Mouse (Mus musculus) ES-CJ7 (cell line): ENCODE measurements around the gene Commd8.

ENCODE experiments used
- DNase-seq: peaks from one replicate; pipeline ENCODE4 v3.0.0; 2011; ENCODE audit warnings: low read depth, low spot score

Gene Commd8

DNA sequence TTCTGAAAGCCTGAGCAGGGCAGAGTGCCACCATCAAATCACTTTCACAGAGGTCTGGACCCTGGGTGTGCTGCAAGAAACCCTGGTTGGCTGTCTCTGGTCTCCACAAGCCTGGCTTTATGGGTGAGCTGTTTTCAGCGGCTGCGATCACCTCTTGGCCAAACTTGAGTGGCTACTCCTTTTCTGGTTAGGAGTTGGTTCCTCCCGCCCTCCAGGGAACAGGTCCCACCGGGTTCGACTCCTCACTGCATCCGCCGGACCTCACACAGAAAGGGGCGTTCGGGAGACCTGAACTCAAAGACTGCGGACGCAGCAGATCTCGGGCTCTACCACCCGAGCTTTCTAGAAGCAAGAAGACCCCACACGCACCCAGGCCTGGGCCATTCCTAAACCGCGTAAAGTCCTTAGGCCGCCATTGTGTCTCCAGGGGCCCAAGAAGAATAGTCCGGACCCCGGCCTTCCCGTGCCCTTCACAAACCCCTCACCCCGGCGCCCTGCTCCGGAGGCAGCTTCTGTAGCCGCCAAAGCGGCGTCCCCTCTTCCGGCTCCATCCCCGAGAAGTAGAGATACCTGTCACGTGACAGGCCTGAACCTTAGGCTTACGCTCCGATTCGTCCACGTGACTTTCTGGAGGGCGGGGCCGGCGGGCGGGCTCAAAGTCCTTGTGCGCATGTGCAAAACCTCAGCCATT is at the start of gene Commd8:
Gene Commd8 (minus strand): TSS at position 596 of the 691 bp plus-strand sequence.
- peak; percentile 96 for DNase-seq

DNA sequence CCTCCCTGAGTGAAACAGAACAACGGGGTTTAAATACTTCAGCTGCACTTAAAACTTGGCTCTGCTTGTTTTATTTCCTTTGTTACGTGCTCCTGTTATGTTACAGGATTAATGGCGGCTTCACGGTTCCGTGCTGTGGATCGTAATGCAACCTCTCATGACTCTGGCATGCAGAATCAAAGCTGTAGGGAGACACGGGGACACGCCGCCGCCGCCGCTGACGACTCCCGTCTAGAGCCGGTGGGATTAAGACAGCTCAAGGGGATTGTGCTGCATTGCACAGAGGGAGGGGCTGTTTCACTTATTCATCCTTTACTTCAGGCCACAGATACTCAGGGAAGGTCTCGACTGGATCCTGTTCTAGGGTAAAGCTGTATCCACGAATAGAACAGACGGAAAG is 43.8 kb upstream of the Commd8 start:
- DNase-seq: no peak

DNA sequence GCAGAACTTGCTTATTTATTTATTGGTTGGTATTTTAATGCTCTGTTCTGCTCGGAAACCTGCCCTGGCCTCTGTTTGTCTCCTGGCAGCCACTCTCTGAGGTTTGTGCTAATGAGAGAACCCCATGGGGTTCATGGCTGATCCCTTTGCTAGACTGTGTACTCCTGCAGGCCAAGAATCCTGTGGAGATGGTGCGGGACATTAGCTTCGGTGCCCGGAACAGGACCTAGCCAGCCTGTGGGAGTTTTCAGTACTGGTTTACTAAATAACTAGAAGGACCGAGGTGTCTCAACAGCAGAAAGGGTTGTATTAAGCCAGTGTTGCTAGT is 42.8 kb upstream of the Commd8 start:
- DNase-seq: no peak

DNA sequence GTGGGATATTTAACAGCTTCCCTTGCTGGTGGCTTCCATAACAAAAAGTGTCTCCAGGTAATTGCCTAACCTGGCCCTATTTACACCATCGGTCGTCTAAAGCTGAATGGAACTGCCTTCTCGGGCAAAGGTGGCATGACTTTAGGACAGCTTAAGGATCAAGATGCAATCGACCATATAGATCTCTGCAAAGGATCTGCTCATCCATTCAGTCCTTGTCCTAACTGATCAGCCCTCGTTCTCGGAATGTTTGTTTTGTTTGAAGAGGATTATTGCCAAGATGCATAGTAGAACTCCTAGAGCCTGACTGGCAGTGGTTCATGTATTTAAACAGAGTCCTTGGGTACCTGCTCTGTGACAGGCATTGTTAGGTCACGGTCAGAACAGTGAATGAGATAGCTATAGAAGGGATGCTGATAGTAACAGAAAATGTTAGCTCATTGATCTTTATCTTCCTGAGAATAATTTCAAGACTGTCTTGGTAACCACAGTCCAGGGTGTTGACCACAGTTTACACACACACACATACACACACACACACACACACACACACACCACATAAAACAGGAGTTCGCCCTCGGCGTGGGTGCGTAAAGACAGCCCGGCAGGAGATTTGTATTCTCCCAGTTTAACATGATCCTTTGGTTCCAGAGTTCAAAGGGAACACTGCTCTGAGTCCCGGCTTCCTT is 42.3 kb upstream of the Commd8 start:
- no peak for DNase-seq

DNA sequence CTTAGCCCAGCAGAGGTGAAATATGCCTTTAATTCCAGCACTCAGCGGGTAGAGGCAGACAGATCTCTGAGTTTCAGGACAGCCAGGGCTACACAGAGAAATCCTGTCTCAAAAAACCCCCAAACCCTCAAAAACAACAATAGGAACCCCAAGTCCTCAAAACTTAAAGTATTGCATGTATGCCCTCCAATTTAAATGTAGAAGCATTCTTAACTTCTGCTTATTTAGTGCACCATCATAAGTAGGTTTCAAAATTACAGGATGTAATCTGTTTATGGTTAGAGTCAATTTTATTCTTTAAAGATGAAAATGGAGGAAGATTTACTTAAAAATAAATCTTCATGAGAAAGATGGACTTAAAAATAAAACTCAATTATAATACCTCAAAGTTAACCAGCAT is 40.5 kb upstream of the Commd8 start:
- DNase-seq: no peak

DNA sequence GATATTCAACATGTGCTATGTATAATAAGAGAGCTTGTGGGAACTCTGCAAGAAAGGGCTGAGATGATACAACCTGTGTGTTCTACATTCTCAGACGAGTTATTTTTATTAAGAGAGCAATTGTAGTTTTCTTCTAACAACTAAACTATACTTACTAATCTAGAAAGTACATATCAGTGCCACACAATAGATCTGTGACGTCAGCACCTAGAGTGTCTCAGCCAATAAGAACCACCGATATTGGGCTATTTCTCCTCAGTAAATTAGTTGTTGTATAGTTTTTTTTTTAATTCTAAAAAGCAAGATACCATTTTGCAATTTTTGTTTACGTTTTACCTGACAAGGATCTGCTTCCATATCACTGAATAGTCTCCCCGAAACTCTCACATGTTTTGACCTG is 37.3 kb upstream of the Commd8 start:
- DNase-seq: no peak

DNA sequence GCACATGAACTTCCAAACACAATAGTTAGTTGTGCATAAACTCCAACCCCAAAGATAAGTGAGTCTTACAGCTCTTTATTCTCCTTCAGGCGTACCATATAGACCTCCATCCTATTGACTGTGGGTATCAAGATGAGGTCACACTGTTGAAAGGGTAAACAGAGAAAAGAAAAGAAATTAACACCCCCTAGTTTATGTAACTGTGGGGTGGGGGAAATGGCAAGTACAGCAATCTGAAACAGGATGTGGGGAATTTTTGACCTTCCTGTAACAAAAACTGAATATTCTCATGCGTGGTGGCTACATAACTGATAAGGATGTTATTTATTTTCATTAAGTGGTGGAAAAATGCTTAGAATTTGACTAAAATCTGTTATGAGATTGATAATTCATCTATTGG is 36.5 kb upstream of the Commd8 start:
- DNase-seq: no peak

DNA sequence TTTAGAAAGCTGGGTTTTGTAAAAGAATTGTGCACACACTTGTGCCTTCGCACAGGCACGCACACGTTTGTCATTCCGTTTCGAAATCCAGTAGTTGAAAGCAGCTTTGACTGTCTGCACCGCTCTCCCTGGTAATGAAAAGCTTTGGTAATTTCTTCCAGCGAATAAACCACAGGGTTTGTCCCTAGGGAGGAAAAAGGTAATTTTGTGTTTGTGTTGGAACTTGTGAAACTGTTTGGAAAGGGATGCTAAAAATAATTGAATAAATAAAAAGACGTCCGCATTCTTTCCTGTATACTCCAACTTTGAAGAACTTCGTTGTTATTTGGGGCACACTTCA is 35.7 kb upstream of the Commd8 start:
- no peak for DNase-seq

DNA sequence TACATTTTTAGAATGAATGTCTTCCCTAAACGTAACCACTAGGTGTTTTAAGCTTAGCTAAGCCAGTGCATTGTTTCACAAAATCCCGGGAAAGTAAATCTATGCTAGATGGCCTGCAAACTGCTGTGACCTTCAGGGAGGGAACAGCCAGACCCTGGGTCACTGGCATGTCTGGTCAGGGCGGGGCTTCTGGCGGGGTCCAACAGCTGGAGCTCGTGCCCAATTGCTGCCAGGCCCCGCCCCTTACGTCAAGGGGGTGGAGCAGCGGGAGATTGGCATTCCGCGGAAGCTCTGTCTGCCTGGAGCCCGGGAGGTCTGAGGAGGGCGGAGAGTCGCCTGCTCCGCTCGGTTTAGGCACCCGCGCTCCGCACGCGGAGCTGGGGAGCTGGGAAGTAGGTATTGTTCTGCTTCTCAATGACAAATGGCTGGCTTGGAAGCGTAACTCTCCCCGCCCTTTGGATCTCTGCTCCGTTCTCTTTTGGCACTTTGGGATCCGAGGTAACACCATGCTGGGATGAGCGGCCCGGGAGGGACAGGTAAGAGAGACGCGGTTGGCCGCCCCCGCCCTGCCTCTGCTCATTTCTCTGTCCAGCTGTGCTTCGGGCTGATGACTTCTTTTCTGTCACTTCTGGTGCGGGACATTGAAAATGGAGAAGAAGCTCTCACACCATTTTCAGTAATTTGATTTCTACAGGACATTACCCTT is 35.2 kb upstream of the Commd8 start:
- DNase-seq: peak; percentile 96

DNA sequence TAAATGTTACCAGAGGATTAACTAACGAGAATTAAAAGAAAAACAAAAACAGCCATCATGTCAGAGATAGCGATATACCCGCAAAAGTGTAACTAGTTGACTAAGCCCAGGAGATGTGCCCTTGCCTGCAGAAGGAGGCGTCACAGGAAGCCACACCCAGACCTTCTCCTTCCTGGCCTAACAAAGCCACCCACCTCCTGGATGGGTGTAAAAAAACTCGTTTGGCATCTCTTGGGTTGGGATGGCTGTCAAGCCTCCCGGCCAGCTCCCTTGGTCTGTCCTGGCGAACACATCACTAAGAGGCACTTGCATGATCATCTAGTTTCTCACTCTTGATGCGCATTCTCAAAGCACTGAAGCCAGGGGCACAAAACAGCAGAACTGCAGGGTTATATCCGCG is 34.0 kb upstream of the Commd8 start:
- peak; percentile 72 for DNase-seq

DNA sequence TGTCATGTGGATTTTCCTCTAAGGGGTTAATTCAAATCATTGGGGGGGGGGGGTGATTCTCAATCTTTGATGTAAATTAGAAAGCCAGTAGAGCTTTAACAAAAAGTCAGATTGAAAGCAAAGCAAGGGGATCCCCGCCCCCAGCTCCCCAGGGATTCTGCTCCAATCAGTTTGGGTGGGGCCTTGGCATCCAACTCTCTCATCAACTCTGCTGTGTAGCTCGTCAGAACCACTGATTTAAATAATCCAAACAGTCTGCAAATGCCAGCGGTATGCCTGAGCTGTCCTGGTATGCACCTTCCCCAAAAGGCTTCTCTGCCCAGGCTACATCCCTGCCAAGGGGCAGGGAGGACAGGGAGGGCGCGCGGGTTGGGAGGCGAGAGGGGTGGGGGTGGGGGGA is 33.6 kb upstream of the Commd8 start:
- DNase-seq: peak; percentile 68

DNA sequence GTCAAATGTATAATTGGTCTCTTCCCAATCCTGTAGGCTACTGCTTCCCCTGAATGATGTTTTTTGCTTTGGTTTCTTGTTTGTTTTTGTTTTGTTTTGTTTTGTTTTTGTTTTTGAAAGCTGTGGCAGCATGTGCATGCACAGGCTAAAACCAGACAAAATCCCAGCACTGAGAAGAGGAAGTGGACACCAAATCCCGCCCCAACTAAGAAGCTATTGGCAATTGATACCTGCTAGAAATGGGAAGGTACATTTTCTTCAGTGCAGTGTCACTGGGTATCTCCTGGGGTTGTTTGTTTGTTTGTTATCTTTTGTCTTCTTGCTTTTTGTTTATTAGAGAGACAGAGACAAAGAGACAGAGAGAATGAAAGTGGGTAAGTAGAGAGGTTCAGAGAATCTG is 27.5 kb upstream of the Commd8 start:
- DNase-seq: no peak

DNA sequence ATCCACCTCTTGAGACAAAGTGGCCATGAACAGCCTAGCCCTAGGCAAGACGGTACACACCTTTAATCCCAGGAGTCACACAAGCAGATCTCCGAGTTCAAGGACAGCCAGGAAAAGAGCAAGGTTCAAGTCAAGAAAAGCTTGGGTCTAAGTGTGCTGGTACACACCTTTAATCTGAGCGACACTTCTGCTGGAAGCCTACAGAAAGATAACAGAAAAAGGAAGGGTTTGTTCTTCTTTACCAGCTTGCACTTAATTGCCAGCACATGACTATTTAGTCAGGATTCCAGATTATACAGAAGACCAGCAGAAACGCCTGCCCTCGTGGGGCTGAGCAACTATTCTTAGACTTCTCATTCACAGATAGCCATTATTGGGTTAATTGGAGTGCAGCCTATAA is 23.9 kb upstream of the Commd8 start:
- no peak for DNase-seq

DNA sequence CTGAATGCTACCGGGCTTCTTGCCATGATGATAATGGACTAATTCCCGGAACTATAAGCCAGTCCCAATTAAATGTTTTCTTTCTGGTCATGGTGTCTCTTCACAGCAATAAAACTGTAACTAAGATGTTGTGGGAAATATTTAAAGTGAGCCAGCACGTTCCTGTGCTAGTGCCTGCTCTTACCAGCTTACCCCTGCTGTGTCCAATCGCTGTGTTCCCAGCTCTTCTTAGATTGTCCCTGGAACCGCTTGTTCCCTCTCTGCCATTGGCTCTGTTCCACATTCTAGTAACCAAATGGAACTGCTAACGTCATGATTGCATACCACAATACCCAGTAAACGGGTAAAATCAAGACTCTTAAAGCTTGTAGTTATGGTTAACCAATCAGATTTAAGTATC is 23.2 kb upstream of the Commd8 start:
- DNase-seq: no peak

DNA sequence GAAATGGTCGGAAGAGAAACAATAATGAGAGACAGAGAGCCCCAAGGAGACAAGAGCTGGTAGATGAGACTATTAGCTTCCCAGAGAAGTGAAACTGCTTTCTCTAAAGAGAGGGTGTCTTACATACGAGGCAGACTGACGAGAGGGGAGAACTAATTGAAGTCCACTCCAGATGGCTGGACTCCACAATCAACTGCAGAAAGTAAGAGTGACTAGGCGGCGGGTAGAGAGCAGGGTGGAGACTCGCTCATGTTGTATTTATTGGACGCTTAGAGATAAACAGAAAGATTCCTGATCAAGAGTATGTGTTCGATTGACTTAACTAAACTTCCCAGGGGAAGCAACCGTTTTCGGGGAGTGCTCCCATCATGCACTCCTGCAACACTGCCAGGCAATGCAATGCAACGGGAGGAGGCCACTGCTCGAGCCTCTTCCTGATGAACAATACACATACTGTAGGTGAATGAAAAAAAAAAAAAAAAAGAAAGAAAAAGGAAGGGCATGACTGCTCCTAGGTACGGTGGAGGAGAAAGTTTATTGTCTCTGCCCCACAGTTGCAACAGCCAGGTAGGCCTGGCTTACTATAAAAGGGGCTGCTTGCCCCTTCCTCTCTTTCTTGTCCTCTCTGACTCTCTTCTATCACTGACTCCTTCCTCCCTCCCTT is 16.6 kb upstream of the Commd8 start:
- no peak for DNase-seq

DNA sequence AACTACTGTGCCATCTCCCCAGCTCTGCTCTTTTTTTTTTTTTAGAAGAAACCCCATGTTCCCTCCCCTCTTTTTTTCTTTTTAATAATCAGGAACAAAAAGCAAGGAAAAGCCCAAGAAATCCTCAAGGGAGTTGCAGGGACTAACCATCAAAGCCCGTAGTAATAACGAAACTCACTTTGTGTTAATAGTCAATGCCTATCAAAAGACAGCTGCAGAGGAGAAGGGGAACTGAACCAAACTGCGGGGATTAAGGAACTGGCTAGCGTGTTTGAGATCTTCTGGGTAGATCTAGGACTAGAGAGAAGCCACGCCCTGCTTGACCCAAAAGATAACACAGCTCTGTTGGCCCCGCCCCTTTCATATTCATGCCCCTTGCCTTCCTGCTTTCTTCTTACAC is 15.9 kb upstream of the Commd8 start:
- DNase-seq: no peak

DNA sequence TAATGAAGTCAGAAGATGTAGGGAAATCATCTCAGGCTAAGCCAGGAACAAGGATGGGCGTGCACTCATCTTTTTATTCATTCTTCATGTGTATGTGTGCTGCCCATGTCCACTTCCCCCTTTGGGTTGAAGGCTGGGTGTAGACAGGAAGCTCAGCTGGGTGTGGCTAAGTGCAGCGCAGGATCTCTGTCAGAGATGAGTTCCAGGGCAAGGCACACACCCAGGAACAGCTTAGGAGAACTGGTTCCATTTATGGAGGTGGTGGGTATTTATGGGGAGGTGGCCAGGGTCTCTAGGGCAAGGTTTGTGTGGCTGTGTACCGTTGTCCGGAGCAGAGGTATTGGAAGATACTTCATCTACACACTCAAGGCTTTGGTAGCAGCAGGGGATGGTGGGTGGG is 14.8 kb upstream of the Commd8 start:
- DNase-seq: no peak

DNA sequence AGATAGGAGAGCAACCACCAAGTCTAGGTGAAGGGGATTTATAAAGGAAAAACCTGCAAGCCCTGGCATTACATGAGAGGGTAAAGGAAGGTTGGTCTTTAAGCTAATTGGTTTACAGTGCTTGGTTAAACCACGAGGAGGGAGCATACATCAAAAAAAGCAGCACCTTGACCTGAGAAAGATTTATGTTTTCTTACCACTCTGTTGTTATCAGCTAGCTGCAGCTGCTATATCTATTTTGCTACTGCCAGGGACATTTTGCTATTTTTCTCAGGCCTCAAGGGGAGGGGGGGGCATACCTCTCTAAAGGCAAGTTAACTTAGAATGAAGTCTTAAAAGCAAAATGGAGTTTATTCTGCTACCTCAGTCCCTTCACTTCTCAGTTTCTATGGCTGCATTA is 13.2 kb upstream of the Commd8 start:
- no peak for DNase-seq

DNA sequence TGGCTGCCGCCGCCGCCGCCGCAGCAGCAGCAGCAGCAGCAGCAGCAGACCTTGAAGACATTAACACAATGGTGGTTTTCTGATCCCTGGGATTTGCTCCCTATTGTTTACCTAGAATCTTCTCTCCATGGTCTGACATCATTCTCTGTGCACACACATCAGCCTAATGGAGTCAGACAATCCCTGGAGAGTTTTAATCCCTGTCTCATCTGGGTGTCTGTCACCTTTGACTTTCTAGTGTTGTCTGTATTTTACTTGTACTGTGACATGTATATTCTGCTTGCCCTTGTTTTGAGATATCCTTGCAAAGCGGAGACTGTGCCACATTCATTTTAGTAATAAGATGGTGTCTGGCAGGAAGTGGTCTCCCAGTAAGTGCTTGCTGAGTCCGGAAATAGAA is 7.5 kb upstream of the Commd8 start:
- DNase-seq: peak; percentile 27

DNA sequence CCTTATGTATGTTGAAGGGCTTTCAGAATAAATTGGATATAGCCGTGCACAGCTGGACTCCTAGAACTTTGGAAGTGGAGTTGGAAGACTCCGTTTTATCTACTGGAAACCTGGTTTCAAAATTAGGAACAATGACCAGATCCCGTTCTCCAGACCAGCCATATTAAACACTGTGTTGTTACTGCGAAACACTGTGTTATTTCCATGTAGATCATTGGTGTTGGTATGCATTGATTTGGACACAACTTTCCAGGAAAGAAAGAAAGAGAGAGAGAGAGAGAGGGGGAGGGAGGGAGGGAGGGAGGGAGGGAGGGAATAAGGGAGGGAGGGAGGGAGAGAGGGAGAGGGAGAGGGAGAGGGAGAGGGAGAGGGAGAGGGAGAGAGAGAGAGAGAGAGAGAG is 7.1 kb upstream of the Commd8 start:
- no peak for DNase-seq

DNA sequence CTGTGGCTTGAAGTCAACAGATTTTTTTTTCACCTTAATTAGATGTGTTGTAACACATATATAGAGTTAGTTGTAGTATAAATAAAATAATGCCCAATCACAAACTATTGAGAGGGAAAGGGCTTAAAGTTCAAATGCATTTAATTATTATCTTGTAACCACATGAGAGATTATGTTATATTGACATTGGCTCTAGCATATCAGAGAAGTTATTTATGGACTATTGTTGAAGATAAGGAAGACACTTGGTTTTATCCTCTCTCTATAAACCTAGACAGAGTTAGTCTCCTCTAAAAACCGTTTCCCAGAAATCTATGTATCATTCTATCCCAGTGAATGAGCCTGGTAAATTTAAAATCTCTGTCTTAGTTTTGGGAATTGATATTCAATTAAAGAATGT is 5.5 kb upstream of the Commd8 start:
- DNase-seq: no peak

DNA sequence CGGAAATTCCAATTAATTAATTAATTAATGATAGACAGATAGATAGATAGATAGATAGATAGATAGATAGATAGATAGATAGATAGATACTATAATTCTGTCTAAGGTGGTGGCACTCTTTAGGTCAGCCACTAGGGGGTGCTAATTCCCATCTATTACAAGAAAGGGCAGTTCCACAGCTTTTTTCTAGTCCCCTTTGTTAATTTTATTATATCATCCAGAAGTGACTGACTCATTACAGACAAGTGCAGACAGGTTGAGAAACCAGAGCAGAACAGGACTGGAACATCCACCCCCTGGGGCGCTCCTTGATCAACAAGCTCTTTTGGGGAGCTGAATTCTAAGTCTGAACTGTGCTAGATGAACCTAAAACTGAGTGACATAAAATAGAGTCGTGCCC is 4.7 kb upstream of the Commd8 start:
- peak; percentile 48 for DNase-seq

DNA sequence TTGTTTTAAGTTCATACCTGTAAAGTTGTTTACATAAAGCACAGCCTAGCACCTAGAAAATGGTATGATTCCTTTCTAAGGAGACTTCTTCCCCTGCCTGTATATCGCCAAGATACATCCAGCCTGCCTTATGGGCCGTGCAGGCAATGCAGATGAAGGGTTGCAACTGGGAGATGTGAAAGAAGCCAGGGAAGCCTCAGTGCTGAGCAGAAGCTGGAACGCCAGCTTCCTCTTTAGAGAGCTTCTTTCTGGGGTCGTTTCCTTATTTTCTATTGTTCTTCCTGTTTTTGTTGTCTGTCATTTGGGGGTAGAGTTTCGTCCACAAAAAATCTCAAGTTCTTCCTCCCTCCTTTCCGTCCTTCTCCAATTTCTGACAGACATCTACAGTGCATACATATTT is 2.1 kb upstream of the Commd8 start:
- DNase-seq: no peak
